Mouse (Mus musculus) CH12.LX (cell line): ENCODE measurements at regions not wholly inside any gene's neighbourhood (a gene's known extent, or its start where the extent isn't known, plus 50 kb on each side); places are given as distances from the start of the nearest gene placed in this dataset.

Source experiments
- DNase-seq: peaks from one replicate; pipeline ENCODE4 v3.0.0-alpha.2; 2013; ENCODE audit errors: extremely low read depth
- H3K27ac ChIP-seq: 2 replicates; pipeline ENCODE4 v1.5.1; 2012; ENCODE audit warnings: low read depth, mild to moderate bottlenecking, control low read depth, moderate library complexity; ENCODE audit not compliant: insufficient read depth
- H3K27me3 ChIP-seq: replicated peaks from 2 replicates; pipeline ENCODE3; 2012; ENCODE audit warnings: inconsistent platforms
- H3K36me3 ChIP-seq, 2 experiments: replicated peaks in 1 of 2; 2 replicates each; pipeline versions ENCODE3 to v1.6.1; 2012; ENCODE audit warnings: inconsistent platforms in 1 of 2, low read length in 1 of 2, mild to moderate bottlenecking in 1 of 2, mixed read lengths in 1 of 2, moderate library complexity in 1 of 2; ENCODE audit not compliant: control insufficient read depth in 1 of 2, insufficient read depth in 1 of 2
- H3K4me1 ChIP-seq, 2 experiments: 2 replicates each; pipeline ENCODE4 v1.6.1; 2012; ENCODE audit warnings: inconsistent platforms in 1 of 2, moderate library complexity in 1 of 2; ENCODE audit not compliant: insufficient read depth in 2 of 2, control insufficient read depth in 1 of 2
- H3K4me2 ChIP-seq: 2 replicates; pipeline ENCODE4 v1.6.1; 2012; ENCODE audit warnings: low read depth, mild to moderate bottlenecking, control low read depth; ENCODE audit not compliant: poor library complexity, insufficient read depth, severe bottlenecking
- H3K4me3 ChIP-seq, 3 experiments: fragments of 150-350 bp in 1 of 3; sonication (generic) in 1 of 3; replicated peaks in 1 of 3; 2 replicates each; pipeline versions ENCODE3 to v1.5.1; 2011 to 2012; ENCODE audit warnings: low read depth in 2 of 3, low read length in 2 of 3, mild to moderate bottlenecking in 2 of 3, moderate library complexity in 2 of 3, control low read depth in 1 of 3, improper control_type of control experiment in 1 of 3, inconsistent platforms in 1 of 3, mixed read lengths in 1 of 3; ENCODE audit not compliant: poor library complexity in 1 of 3
- H3K79me2 ChIP-seq: replicated peaks from 2 replicates; pipeline ENCODE4 v1.6.1; 2012; ENCODE audit warnings: mild to moderate bottlenecking, moderate library complexity; ENCODE audit not compliant: control insufficient read depth, poor library complexity, insufficient read depth, severe bottlenecking; ENCODE audit errors: extremely low read depth
- H3K9ac ChIP-seq: 2 replicates; pipeline ENCODE4 v1.6.1; 2012; ENCODE audit warnings: low read depth, mild to moderate bottlenecking, control low read depth, moderate library complexity; ENCODE audit not compliant: insufficient read depth
- H3K9me3 ChIP-seq: replicated peaks from 2 replicates; pipeline ENCODE3; 2012; ENCODE audit warnings: low read length, inconsistent platforms, mixed read lengths
- BHLHE40 ChIP-seq: IDR thresholded peaks from 2 replicates; pipeline ENCODE4 v1.6.1; 2011; ENCODE audit warnings: mild to moderate bottlenecking, low read depth, low read length, improper control_type of control experiment
- CHD1 ChIP-seq: IDR thresholded peaks from 2 replicates; pipeline ENCODE4 v1.6.1; 2012; ENCODE audit warnings: low read depth, low read length, improper control_type of control experiment, inconsistent platforms
- CHD2 ChIP-seq: IDR thresholded peaks from 2 replicates; pipeline ENCODE4 v1.6.1; 2011; ENCODE audit warnings: low read length, improper control_type of control experiment
- CTCF ChIP-seq, 2 experiments: IDR thresholded peaks in 1 of 2; conservative IDR thresholded peaks in 1 of 2; 2 replicates each; pipeline ENCODE4 v1.5.1; 2011 to 2012; ENCODE audit warnings: low read depth in 2 of 2, low read length in 2 of 2, improper control_type of control experiment in 1 of 2, inconsistent platforms in 1 of 2, mild to moderate bottlenecking in 1 of 2, moderate library complexity in 1 of 2
- EP300 ChIP-seq: IDR thresholded peaks from 2 replicates; pipeline ENCODE4 v1.6.1; 2011; ENCODE audit warnings: low read length, improper control_type of control experiment
- ETS1 ChIP-seq: conservative IDR thresholded peaks from 2 replicates; pipeline ENCODE4 v1.6.1; 2012; ENCODE audit warnings: low read depth, mild to moderate bottlenecking, inconsistent platforms, low read length, improper control_type of control experiment, moderate library complexity
- JUN ChIP-seq: IDR thresholded peaks from 2 replicates; pipeline ENCODE4 v1.6.1; 2011; ENCODE audit warnings: low read depth, mild to moderate bottlenecking, low read length, improper control_type of control experiment, moderate library complexity; ENCODE audit not compliant: insufficient read depth
- KAT2A ChIP-seq: IDR thresholded peaks from 2 replicates; pipeline ENCODE4 v1.6.1; 2012; ENCODE audit warnings: low read length, improper control_type of control experiment, inconsistent platforms; ENCODE audit not compliant: insufficient replicate concordance
- MEF2A ChIP-seq: IDR thresholded peaks from 2 replicates; pipeline ENCODE4 v1.6.1; 2014; ENCODE audit warnings: low read depth, mild to moderate bottlenecking, inconsistent platforms, low read length, improper control_type of control experiment, borderline replicate concordance
- NRF1 ChIP-seq: IDR thresholded peaks from 2 replicates; pipeline ENCODE4 v1.6.1; 2014; ENCODE audit warnings: low read depth, mild to moderate bottlenecking, inconsistent platforms, low read length, improper control_type of control experiment, moderate library complexity
- PAX5 ChIP-seq: IDR thresholded peaks from 2 replicates; pipeline ENCODE4 v1.6.1; 2012; ENCODE audit warnings: low read length, inconsistent platforms, mixed read lengths
- SIN3A ChIP-seq: IDR thresholded peaks from 2 replicates; pipeline ENCODE4 v1.6.1; 2012; ENCODE audit warnings: low read length, improper control_type of control experiment, inconsistent platforms
- SMC3 ChIP-seq: IDR thresholded peaks from 2 replicates; pipeline ENCODE4 v1.6.1; 2011; ENCODE audit warnings: low read depth, low read length, improper control_type of control experiment
- TBP ChIP-seq: conservative IDR thresholded peaks from 2 replicates; pipeline ENCODE4 v1.6.1; 2011; ENCODE audit warnings: low read depth, low read length, improper control_type of control experiment
- TCF12 ChIP-seq: IDR thresholded peaks from 2 replicates; pipeline ENCODE4 v1.6.1; 2014; ENCODE audit warnings: low read depth, mild to moderate bottlenecking, inconsistent platforms, low read length, improper control_type of control experiment
- ZC3H11A ChIP-seq: IDR thresholded peaks from 2 replicates; pipeline ENCODE4 v1.6.1; 2012; ENCODE audit warnings: low read depth, mild to moderate bottlenecking, inconsistent platforms, low read length, improper control_type of control experiment
- dilution Hi-C: fragments of 300-500 bp; cut with MboI; formaldehyde crosslinking; loops from 2 replicates; pipeline ENCODE4 v1.14.3; 2020; ENCODE audit warnings: low sequenced_read_pairs; ENCODE audit not compliant: extremely low pct_unique_long_range_greater_than_20kb, extremely low pct_ligation_motif_present
- in situ Hi-C: fragments of 300-500 bp; cut with MboI; formaldehyde crosslinking; loops from 3 replicates; pipeline ENCODE4 v1.14.3; 2019; ENCODE audit warnings: low sequenced_read_pairs, low pct_ligation_motif_present, low pct_unique_long_range_greater_than_20kb, mixed read lengths

- H3K4me1 ChIP-seq = peaks cover 0 to 9% of the 10 kb centered on the region in 2 experiments; a peak in 2 of 4 replicates
- DNase-seq = no peak
- H3K27me3 ChIP-seq = no peaks in the 10 kb centered on the region
- H3K36me3 ChIP-seq = no peaks in the 10 kb centered on the region
- in situ Hi-C loops (no loop called here), dilution Hi-C loops (no loop called here)
- H3K9me3 ChIP-seq = no peaks in the 10 kb centered on the region
- H3K9ac ChIP-seq = no peak overlapping the region
- H3K79me2 ChIP-seq = no peaks in the 10 kb centered on the region
- no peak overlapping the region for H3K4me2 ChIP-seq
- no peak overlapping the region for H3K27ac ChIP-seq
- no peak for TF ChIP-seq ZC3H11A
- H3K4me3 ChIP-seq = no peak overlapping the region
Measured at GRCm38 (mm10) chr17:50412446-50412845, 96.8 kb upstream of the Plcl2 start.

GRCm38 (mm10) chr17:50413916-50414315 is 95.3 kb upstream of the Plcl2 start:
- Histone ChIP-seq H3K4me1 (peaks cover 0 to 7% of the 10 kb centered on the region in 2 experiments; a peak in 1 of 4 replicates), H3K9me3 (no peaks in the 10 kb centered on the region), H3K4me2 (no peak overlapping the region), H3K27ac (no peak overlapping the region), H3K79me2 (no peaks in the 10 kb centered on the region), H3K36me3 (no peaks in the 10 kb centered on the region), H3K4me3 (no peak overlapping the region), H3K27me3 (no peaks in the 10 kb centered on the region), H3K9ac (no peak overlapping the region)
- TF ChIP-seq PAX5 (no peak), ETS1 (no peak), NRF1 (no peak), TBP (no peak), JUN (no peak), BHLHE40 (no peak), CHD2 (no peak)
- no peak for DNase-seq
- in situ Hi-C loops = no loop called here
- dilution Hi-C loops = no loop called here

GRCm38 (mm10) chr17:50415331-50416005 is 93.7 kb upstream of the Plcl2 start:
- H3K27ac ChIP-seq = no peak overlapping the region
- dilution Hi-C loops (no loop called here), in situ Hi-C loops (no loop called here)
- H3K9ac ChIP-seq = no peak overlapping the region
- H3K9me3 ChIP-seq = no peaks in the 10 kb centered on the region
- no peaks in the 10 kb centered on the region for H3K36me3 ChIP-seq
- no peak overlapping the region for H3K4me3 ChIP-seq
- H3K4me2 ChIP-seq = no peak overlapping the region
- H3K27me3 ChIP-seq = no peaks in the 10 kb centered on the region
- no peaks in the 10 kb centered on the region for H3K79me2 ChIP-seq
- TF ChIP-seq CTCF (conservative IDR thresholded peaks at IDR 0.05 in 1 of 2, IDR thresholded peaks at IDR 0.05 in 1 of 2; ENCODE audit: low read depth in 2 of 2, low read length in 2 of 2) = no peak
- no peak for TF ChIP-seq TCF12
- no peak for TF ChIP-seq CHD2
- TF ChIP-seq SIN3A = no peak
- TF ChIP-seq ZC3H11A = no peak
- no peak for TF ChIP-seq KAT2A
- no peak for TF ChIP-seq SMC3
- no peak for TF ChIP-seq MEF2A
- TF ChIP-seq BHLHE40 = no peak
- no peak for TF ChIP-seq EP300
- TF ChIP-seq CHD1 = no peak
- DNase-seq = no peak
- peaks cover 0 to 7% of the 10 kb centered on the region in 2 experiments; a peak in 1 of 4 replicates for H3K4me1 ChIP-seq
